Mouse (Mus musculus) A20 (cell line): ENCODE results near the gene Mad2l1bp.

Experiments used
- DNase-seq: peaks from one replicate; pipeline ENCODE4 v3.0.0-alpha.2; 2011; ENCODE audit warnings: low read depth, low spot score

Gene Mad2l1bp

DNA sequence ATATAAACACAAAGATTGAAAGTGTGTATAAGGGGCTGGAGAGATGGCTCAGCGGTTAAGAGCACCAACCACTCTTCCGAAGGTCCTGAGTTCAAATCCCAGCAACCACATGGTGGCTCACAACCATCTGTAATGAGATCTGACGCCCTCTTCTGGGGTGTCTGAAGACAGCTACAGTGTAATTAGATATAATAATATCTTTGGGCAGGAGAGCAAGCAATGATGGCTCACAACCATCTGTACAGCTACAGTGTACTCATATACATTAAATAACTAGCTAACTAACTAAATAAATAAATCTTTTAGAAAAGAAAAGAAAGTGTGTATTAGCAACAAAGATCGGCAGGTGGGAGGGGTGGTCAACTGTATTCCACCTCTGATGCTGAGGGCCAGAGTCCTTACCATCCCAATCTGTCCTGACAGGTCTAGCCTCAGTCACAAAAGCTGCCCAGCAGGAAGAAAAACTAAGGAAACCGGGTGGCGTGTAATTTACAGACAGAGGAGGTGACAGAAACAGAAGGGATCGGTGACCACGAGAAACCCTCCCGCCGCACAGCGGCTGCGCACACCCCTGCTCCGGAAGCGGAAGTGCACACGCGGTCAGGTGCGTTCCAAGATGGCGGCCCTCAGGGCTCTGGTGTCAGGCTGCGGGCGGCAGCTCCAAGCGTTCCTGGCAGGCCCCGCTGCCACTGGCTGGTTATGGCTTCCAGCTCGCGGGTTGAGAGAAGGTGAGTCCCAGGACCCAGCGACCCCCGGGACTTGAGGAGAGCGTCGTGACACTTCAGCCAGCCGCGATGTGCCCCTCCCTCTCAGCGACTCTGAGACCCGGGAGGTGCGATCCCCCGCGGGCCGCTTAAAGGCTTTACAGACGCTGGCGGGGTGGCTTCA, 42.7 kb downstream of the Mad2l1bp start, which contains the start of gene Mrps18a:
Gene Mrps18a (plus strand): TSS at position 585 of the 888 bp plus-strand sequence.
- DNase-seq = peak; percentile 88

DNA sequence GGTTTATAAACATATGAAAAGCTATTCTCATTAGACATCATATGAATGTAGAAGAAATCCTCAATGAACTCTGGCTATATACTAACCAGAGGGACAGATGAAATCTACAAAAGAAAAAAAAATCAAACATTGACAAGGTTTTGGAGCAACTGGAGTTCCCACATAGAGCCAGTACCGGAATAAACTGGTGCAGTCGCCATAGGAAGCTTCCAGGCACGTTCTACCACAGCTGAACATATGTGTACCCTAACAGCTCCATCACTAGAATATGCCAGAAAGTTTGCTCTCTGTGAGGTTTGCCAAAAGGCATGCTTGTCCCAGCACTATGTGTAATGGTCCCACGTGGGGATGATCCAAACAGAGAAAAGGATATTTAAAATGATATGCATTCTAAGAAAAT, 45.1 kb downstream of the Mad2l1bp start:
- DNase-seq = no peak

DNA sequence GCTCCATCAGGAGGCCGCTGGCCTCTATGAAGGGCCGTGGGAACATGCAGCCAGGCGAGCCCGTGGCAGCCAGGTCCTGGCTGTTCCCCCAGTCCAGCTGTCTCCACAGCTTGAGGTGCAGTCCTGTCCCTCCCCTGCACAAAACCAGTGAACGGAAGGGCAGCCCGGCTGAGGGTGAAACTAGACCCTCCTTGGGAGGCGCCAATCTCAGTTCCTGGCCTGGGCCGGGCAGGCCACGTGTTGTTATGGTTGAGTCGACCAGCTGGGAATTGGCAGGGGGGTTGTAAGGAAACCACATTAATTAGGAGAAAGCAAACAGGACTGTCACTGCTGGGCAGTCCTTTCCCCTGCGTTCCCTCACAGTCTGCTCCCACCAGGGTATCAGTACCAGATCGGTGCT, 48.9 kb downstream of the Mad2l1bp start:
- no peak for DNase-seq

DNA sequence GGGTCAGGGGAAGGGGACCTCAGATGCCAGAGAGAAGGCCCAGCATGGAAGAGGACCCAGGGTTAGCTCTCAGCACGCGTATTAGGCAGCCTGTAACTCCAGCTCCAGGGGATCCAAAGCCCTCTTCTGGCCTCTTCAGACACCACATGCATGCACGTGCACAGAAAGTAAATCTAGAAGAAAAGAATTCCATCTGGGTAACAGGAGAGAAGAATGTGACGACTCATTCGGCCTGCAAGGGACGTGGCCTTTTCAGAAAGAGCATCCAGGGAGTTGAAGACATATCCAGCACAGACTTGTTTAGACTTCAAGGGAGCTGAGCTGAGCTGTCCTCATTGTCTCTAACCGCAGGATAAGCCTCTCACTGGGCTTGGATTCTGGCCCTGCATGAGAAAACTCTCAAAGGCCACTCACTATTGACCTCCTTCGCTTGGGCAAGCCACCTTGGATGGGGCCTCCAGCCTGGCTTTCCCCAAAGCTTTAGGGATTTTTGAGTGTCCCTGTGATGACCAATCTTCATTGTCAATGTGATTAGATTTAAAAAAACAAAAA, 50.7 kb downstream of the Mad2l1bp start:
- DNase-seq = no peak

DNA sequence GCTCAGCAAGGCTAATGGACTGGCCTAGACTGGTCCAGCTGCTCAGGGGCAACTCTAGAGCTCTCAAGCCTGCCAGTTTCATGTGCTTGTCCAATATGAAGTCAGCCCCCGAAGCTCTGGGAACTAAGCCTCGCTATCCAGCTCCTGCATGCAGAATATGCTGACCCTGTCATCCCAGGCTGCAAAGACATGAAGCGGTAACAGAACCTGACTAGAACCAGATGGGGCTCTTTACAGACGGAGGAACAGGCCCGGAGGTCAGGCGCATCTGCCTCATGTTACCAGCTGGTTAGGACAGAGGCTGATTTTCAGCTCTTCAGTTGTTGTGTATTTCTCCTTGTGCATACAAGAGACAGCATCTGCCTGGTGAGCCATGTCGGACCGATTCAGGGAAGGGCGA, 51.4 kb downstream of the Mad2l1bp start:
- no peak for DNase-seq

DNA sequence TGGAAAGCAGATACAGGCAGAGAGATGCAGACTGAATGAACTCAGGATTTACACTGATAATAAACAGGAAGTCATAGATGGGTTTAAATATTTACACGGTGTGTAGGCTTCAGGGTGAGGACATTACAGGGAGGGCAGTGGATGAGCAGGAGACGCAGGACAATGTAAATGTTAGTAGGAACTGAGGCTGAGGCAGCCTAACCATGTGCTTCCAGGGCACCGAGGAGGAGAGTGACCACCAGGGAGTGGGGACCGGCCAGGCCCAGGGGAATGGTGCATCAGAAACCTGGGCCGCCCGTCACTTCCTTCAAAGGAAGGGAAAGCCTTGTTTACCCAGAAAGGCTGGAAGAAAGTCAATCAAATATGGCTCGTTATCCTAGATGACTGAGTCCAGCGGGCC, 54.8 kb downstream of the Mad2l1bp start:
- no peak for DNase-seq
